Mouse (Mus musculus) hindbrain, postnatal 0 days (tissue): ENCODE data around the gene Rnf8. TPM values are rescaled to one million over a fixed set of nuclear protein-coding genes. Genes with fewer than 3 reads are reported as not detected.

Experiments
- ATAC-seq: fragments of 200-750 bp; cut with Nextera tagmentation; 2 replicates; pipeline ENCODE4 v1.8.0; 2017; ENCODE audit warnings: mild to moderate bottlenecking, moderate TSS enrichment, moderate library complexity
- DNase-seq: peaks from one replicate; pipeline ENCODE4 v3.0.0-alpha.2; 2015; ENCODE audit warnings: low spot score
- H3K27ac ChIP-seq: fragments of 300-500 bp; sonication (generic); 2 replicates; pipeline ENCODE4 v1.5.1; 2014; ENCODE audit warnings: mild to moderate bottlenecking
- H3K27me3 ChIP-seq: fragments of 300-500 bp; sonication (generic); 2 replicates; pipeline ENCODE4 v1.6.1; 2014; ENCODE audit warnings: low read length, mixed read lengths; ENCODE audit not compliant: insufficient read depth
- H3K36me3 ChIP-seq: fragments of 300-500 bp; sonication (generic); 2 replicates; pipeline ENCODE4 v1.6.1; 2014; ENCODE audit warnings: low read length, mixed read lengths; ENCODE audit not compliant: insufficient read depth
- H3K4me1 ChIP-seq: fragments of 300-500 bp; sonication (generic); 2 replicates; pipeline ENCODE4 v1.6.1; 2014; ENCODE audit warnings: antibody characterized with exemption, low read length, mixed read lengths; ENCODE audit not compliant: insufficient read depth
- H3K4me2 ChIP-seq: fragments of 300-500 bp; sonication (generic); 2 replicates; pipeline ENCODE4 v1.6.1; 2014; ENCODE audit warnings: low read depth, mild to moderate bottlenecking, low read length, moderate library complexity, mixed read lengths
- H3K4me3 ChIP-seq: fragments of 300-500 bp; sonication (generic); 2 replicates; pipeline ENCODE4 v1.5.1; 2014; ENCODE audit warnings: low read length
- H3K9ac ChIP-seq: fragments of 300-500 bp; sonication (generic); replicated peaks from 2 replicates; pipeline ENCODE4 v1.6.1; 2014; ENCODE audit warnings: mild to moderate bottlenecking, low read length, moderate library complexity, mixed read lengths
- H3K9me3 ChIP-seq: fragments of 300-500 bp; sonication (generic); 2 replicates; pipeline ENCODE4 v1.6.1; 2016; ENCODE audit warnings: low read length, mixed read lengths
- CTCF ChIP-seq: IDR thresholded peaks from 2 replicates; pipeline ENCODE4 v1.5.1; 2016; ENCODE audit warnings: antibody characterized with exemption, control low read depth, low read depth
- WGBS: fragments of 180-500 bp; shearing (Covaris S2); extraction: QIAGEN DNeasy Blood & Tissue Kit; methylation state at CpG from one replicate; pipeline ENCODE4 v1.1.7; 2014; 5-methylcytosine and 5-hydroxymethylcytosine counted together
- polyA plus RNA-seq: library from polyadenylated mRNA; unstranded; fragments of >200 nt; fragmentation: Nextera tagmentation; extraction: Ambion mirVana; gene quantifications from 2 replicates; pipeline ENCODE4 v1.2.1, GENCODE M21; 2015
- total RNA-seq: library from RNA; depleted of rRNA; stranded (reverse); fragments of >200 nt; gene quantifications from 2 replicates; pipeline ENCODE4 v1.2.3, GENCODE M21; 2014

Rnf8 gene
- total and polyA plus RNA-seq, 2 experiments from 2014 or later, result 29.4 to 71.3 TPM

- TF ChIP-seq CTCF, result no peak
- no peaks in the 10 kb centered on the region for H3K9me3 ChIP-seq
- ATAC-seq (no peak), DNase-seq (peak; percentile 26)
- H3K4me2 ChIP-seq, result peak overlapping the region; percentile 74
- H3K27ac ChIP-seq, result peak overlapping the region; percentile 98
- peaks cover 18% of the 10 kb centered on the region for H3K4me1 ChIP-seq
- no peaks in the 10 kb centered on the region for H3K27me3 ChIP-seq
- H3K36me3 ChIP-seq, result no peaks in the 10 kb centered on the region; the same call in 1 of the 2 replicates
- peak overlapping the region; percentile 99 for H3K9ac ChIP-seq
- peak overlapping the region; percentile 100 for H3K4me3 ChIP-seq
- WGBS, result 11% methylated on average over 4 of the region's 4 CpGs
These were observed 1.0 kb downstream of the Rnf8 start for GRCm38 (mm10) chr17:29615616-29616015.

DNA sequence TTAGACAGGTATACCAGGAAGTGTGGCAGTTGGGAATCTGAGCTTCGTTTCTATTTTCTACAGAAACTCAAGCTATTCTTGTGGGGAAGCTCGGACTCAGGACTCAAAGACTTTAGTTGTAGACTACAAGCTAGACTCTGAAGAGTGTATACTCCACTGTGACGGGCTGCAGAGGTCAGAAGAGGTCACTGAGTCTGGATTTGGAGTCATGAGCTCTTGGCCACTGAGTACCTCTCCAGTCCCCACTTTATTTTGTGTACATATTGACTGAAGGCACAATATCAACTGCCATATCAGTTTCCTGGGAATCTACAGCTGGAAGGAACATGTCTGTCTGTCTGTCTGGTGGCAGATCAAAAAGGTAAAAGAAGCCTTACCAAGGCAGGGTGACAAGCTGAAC lies 4.6 kb downstream of the Rnf8 start:
- Histone ChIP-seq H3K36me3 (peaks cover 12% of the 10 kb centered on the region), H3K4me2 (no peak overlapping the region), H3K9ac (no peak overlapping the region), H3K9me3 (no peaks in the 10 kb centered on the region), H3K4me3 (no peak overlapping the region), H3K27ac (no peak overlapping the region), H3K27me3 (no peaks in the 10 kb centered on the region), H3K4me1 (peaks cover 12% of the 10 kb centered on the region)
- no peak for DNase-seq
- 92% methylated on average over 3 of the region's 3 CpGs for WGBS
- ATAC-seq, result no peak
- TF ChIP-seq CTCF, result no peak

- no peaks in the 10 kb centered on the region for H3K27me3 ChIP-seq
- no peak for TF ChIP-seq CTCF
- H3K9ac ChIP-seq, result no peak overlapping the region
- H3K4me3 ChIP-seq, result no peak overlapping the region
- ATAC-seq (no peak), DNase-seq (no peak)
- H3K4me2 ChIP-seq, result no peak overlapping the region
- H3K36me3 ChIP-seq, result peaks cover 46% of the 10 kb centered on the region
- H3K9me3 ChIP-seq, result no peaks in the 10 kb centered on the region
- H3K27ac ChIP-seq, result no peak overlapping the region
- WGBS, result 96% methylated on average over 8 of the region's 8 CpGs
- H3K4me1 ChIP-seq, result no peaks in the 10 kb centered on the region
These were observed 8.9 kb downstream of the Rnf8 start for GRCm38 (mm10) chr17:29623488-29623887.

GRCm38 (mm10) chr17:29627285-29627684 lies 12.7 kb downstream of the Rnf8 start:
- DNase-seq (no peak), ATAC-seq (no peak)
- no peaks in the 10 kb centered on the region for H3K9me3 ChIP-seq
- no peak overlapping the region for H3K27ac ChIP-seq
- H3K4me2 ChIP-seq, result no peak overlapping the region
- no peak for TF ChIP-seq CTCF
- H3K27me3 ChIP-seq, result no peaks in the 10 kb centered on the region
- WGBS, result 80% methylated on average over 9 of the region's 9 CpGs
- H3K9ac ChIP-seq, result no peak overlapping the region
- H3K36me3 ChIP-seq, result peaks cover 55% of the 10 kb centered on the region
- H3K4me1 ChIP-seq, result no peaks in the 10 kb centered on the region
- no peak overlapping the region for H3K4me3 ChIP-seq

DNA sequence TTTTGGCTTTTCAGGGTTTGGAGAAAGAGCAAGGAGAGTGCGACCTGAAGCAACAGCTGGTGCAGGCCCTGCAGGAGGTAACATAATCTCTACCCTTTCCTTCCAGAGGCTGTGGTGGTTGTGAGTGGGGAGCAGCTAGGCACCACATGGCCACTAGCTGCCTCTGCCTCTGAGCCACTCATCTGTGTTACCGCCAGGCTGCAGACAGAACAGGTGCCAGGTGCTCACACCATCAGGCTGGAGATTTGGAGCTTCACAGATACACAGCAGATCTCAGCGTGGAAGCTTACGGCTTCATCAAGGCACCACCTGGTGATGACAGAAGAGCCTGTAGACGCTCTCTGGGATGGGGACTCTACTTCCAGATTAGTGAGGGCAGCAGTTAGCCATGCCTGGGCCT lies 14.4 kb downstream of the Rnf8 start:
- Histone ChIP-seq H3K9me3 (no peaks in the 10 kb centered on the region), H3K4me1 (no peaks in the 10 kb centered on the region), H3K9ac (no peak overlapping the region), H3K36me3 (peaks cover 51% of the 10 kb centered on the region), H3K27me3 (no peaks in the 10 kb centered on the region), H3K4me3 (no peak overlapping the region), H3K27ac (no peak overlapping the region), H3K4me2 (no peak overlapping the region)
- no peak for TF ChIP-seq CTCF
- DNase-seq (peak; percentile 37), ATAC-seq (0 out of 2 replicates have a peak, but pooled peaks have one; percentile 29)
- 61% methylated on average over 5 of the region's 5 CpGs for WGBS

- ATAC-seq (no peak), DNase-seq (no peak)
- H3K4me1 ChIP-seq, result no peaks in the 10 kb centered on the region
- no peaks in the 10 kb centered on the region for H3K27me3 ChIP-seq
- 87% methylated on average over 5 of the region's 5 CpGs for WGBS
- no peaks in the 10 kb centered on the region for H3K9me3 ChIP-seq
- H3K4me3 ChIP-seq, result no peak overlapping the region
- H3K9ac ChIP-seq, result no peak overlapping the region
- H3K27ac ChIP-seq, result no peak overlapping the region
- H3K36me3 ChIP-seq, result peaks cover 56% of the 10 kb centered on the region
- no peak for TF ChIP-seq CTCF
- H3K4me2 ChIP-seq, result no peak overlapping the region
These were observed 15.0 kb downstream of the Rnf8 start for GRCm38 (mm10) chr17:29629620-29630019.

DNA sequence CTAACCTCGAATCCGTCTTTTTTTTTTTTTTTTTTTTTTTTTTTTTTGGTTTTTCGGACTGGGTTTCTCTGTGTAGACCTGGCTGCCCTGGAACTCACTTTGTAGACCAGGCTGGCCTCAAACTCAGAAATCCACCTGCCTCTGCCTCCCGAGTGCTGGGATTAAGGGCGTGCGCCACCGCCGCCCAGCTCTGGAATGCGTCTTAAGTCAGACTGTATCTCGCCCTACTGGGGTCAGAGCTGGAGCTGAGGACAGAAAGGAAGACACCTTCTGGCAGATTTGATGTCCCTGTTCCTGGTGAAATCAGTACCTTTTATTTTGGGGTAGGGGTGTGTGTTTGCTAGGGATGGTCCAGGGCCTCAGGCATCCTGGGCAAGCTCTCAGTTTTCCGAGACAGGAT lies 17.7 kb downstream of the Rnf8 start:
- H3K36me3 ChIP-seq, result peaks cover 53% of the 10 kb centered on the region
- no peaks in the 10 kb centered on the region for H3K27me3 ChIP-seq
- 96% methylated on average over 11 of the region's 11 CpGs for WGBS
- H3K9me3 ChIP-seq, result no peaks in the 10 kb centered on the region
- DNase-seq, result no peak
- H3K9ac ChIP-seq, result no peak overlapping the region
- no peak overlapping the region for H3K4me2 ChIP-seq
- TF ChIP-seq CTCF, result no peak
- no peak overlapping the region for H3K27ac ChIP-seq
- no peak overlapping the region for H3K4me3 ChIP-seq
- no peaks in the 10 kb centered on the region for H3K4me1 ChIP-seq
- no peak for ATAC-seq
